Mouse (Mus musculus) heart, embryonic 10.5 days (tissue): Measurements from ENCODE around the gene Ago3. TPM values are rescaled to one million over a fixed set of nuclear protein-coding genes. Genes with fewer than 3 reads are reported as not detected.

Experiments
- DNase-seq: peaks from one replicate; pipeline ENCODE4 v3.0.0-alpha.2; 2017; ENCODE audit warnings: low spot score
- H3K27ac ChIP-seq: fragments of 300-500 bp; sonication (generic); 2 replicates; pipeline ENCODE4 v1.5.1; 2016; ENCODE audit warnings: mild to moderate bottlenecking
- H3K27me3 ChIP-seq: fragments of 300-500 bp; sonication (generic); 2 replicates; pipeline ENCODE4 v1.6.1; 2016; ENCODE audit warnings: mild to moderate bottlenecking; ENCODE audit not compliant: poor library complexity, insufficient read depth, severe bottlenecking
- H3K36me3 ChIP-seq: fragments of 300-500 bp; sonication (generic); 2 replicates; pipeline ENCODE4 v1.6.1; 2016; ENCODE audit warnings: mild to moderate bottlenecking, moderate library complexity
- H3K4me1 ChIP-seq: fragments of 300-500 bp; sonication (generic); 2 replicates; pipeline ENCODE4 v1.6.1; 2016; ENCODE audit warnings: mild to moderate bottlenecking
- H3K4me3 ChIP-seq: fragments of 300-500 bp; sonication (generic); 2 replicates; pipeline ENCODE4 v1.5.1; 2016; ENCODE audit warnings: mild to moderate bottlenecking, moderate library complexity
- H3K9me3 ChIP-seq: fragments of 300-500 bp; sonication (generic); 2 replicates; pipeline ENCODE4 v1.6.1; 2016; ENCODE audit warnings: mild to moderate bottlenecking, moderate library complexity
- whole genome bisulfite sequencing: fragments of 180-500 bp; shearing (Covaris S2); methylation state at CpG from one replicate; pipeline ENCODE4 v1.1.7; 2016; 5-methylcytosine and 5-hydroxymethylcytosine counted together
- polyA plus RNA-seq: library from polyadenylated mRNA; unstranded; fragments of >200 nt; fragmentation: Nextera tagmentation; extraction: Ambion mirVana; gene quantifications from 2 replicates; pipeline ENCODE4 v1.2.1, GENCODE M21; 2016

Ago3 gene
- polyA plus RNA-seq, 1 experiment from 2014 or later: 14.5 TPM

GRCm38 (mm10) chr4:126450268-126450667 lies 20.9 kb upstream of the Ago3 start:
- Histone ChIP-seq H3K27me3 (no peaks in the 10 kb centered on the region), H3K36me3 (peaks cover 74% of the 10 kb centered on the region), H3K9me3 (no peaks in the 10 kb centered on the region), H3K4me3 (no peak overlapping the region), H3K27ac (no peak overlapping the region), H3K4me1 (no peaks in the 10 kb centered on the region)
- 97% methylated on average over 1 of the region's 1 CpGs for WGBS
- DNase-seq: no peak

- WGBS: 87% methylated on average over 7 of the region's 7 CpGs
- no peak for DNase-seq
- no peak overlapping the region for H3K27ac ChIP-seq
- H3K27me3 ChIP-seq: no peaks in the 10 kb centered on the region
- H3K9me3 ChIP-seq: no peaks in the 10 kb centered on the region
- H3K4me1 ChIP-seq: peaks cover 3% of the 10 kb centered on the region; the same call in 1 of the 2 replicates
- peaks cover 56% of the 10 kb centered on the region for H3K36me3 ChIP-seq
- H3K4me3 ChIP-seq: no peak overlapping the region
Observed at GRCm38 (mm10) chr4:126447126-126447525, 17.8 kb upstream of the Ago3 start.

- DNase-seq: no peak
- no peak overlapping the region for H3K27ac ChIP-seq
- H3K4me1 ChIP-seq: peaks cover 3% of the 10 kb centered on the region; the same call in 1 of the 2 replicates
- peaks cover 68% of the 10 kb centered on the region for H3K36me3 ChIP-seq
- no peak overlapping the region for H3K4me3 ChIP-seq
- no peaks in the 10 kb centered on the region for H3K27me3 ChIP-seq
- 38% methylated on average over 3 of the region's 3 CpGs for WGBS
- H3K9me3 ChIP-seq: no peaks in the 10 kb centered on the region
Observed at GRCm38 (mm10) chr4:126444528-126444927, 15.2 kb upstream of the Ago3 start.

DNA sequence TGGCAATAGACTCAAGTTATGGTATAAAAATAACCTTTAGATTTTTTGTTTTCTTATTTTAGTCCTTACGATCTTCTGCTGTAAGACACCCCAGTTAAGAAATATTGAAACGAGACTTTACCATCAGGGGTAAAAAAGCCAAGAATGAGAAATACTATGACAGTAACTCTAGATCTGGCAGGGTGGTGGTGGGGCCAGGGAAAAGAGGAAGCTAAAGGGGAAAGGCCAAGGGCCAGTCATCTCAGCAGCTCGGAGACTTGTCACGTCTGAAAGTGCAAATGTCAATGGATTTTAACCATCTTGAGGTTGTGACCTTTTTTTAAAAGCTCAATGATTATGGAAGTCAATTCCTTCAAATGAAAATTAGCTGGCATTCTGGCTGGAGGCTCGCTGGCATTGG lies 8.9 kb upstream of the Ago3 start:
- WGBS: 78% methylated on average over 5 of the region's 5 CpGs
- H3K36me3 ChIP-seq: peaks cover 55% of the 10 kb centered on the region
- DNase-seq: no peak

GRCm38 (mm10) chr4:126436268-126436667 lies 6.9 kb upstream of the Ago3 start:
- Histone ChIP-seq H3K27me3 (no peaks in the 10 kb centered on the region), H3K36me3 (peaks cover 36% of the 10 kb centered on the region), H3K9me3 (no peaks in the 10 kb centered on the region), H3K4me1 (0 out of 2 replicates have a peak, but pooled peaks cover 3% of the 10 kb centered on the region), H3K27ac (no peak overlapping the region; the same call in 1 of the 2 replicates), H3K4me3 (no peak overlapping the region)
- DNase-seq: no peak
- WGBS: 25% methylated on average over 2 of the region's 2 CpGs

More for the DNA sequence above, 8.9 kb upstream of the Ago3 start:
- Histone ChIP-seq H3K4me1 (0 out of 2 replicates have a peak, but pooled peaks cover 3% of the 10 kb centered on the region), H3K27me3 (no peaks in the 10 kb centered on the region), H3K4me3 (no peak overlapping the region), H3K27ac (no peak overlapping the region), H3K9me3 (no peaks in the 10 kb centered on the region)

DNA sequence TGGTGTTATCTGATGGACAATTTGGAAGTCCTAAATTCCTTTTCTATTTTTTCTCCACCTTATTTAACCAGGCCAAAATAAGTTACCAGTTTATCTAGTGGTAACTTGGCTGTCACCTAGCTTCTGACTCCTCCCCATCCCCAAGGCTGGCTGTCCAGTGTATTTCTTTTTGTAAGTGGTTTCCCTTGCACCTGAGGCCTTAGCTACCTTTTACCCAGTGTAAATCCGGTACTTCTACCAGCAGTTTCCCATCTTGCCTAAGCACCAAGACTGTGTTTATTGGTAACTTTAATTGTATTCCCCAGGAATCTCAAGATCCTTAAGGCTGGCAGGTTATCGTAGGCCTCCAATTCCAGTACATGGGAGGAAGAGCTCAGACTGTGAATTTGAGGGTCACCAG lies 4.7 kb upstream of the Ago3 start:
- Histone ChIP-seq H3K9me3 (no peaks in the 10 kb centered on the region), H3K4me1 (0 out of 2 replicates have a peak, but pooled peaks cover 3% of the 10 kb centered on the region), H3K27me3 (no peaks in the 10 kb centered on the region), H3K27ac (no peak overlapping the region), H3K36me3 (peaks cover 14% of the 10 kb centered on the region), H3K4me3 (no peak overlapping the region)
- WGBS: 87% methylated on average over 2 of the region's 2 CpGs
- DNase-seq: no peak

DNA sequence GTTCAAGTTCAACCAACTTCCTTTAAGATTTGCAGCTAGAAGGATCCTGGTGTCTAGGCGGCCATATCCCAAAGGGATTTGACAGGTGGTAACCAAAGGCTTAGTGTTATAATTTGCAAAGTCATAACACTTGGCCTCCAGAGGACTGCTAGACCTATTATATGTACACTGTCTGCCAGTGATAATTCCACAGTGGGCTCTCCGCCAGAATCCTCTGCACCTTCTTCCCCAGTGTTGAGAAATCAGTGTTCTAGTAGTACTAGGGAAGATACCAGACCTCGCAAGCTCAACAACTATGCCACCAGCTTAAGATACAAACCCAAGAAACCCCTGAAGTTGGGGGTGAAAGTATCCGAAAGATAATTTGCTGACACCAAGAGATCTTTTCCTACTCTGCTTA lies 3.8 kb upstream of the Ago3 start:
- Histone ChIP-seq H3K27ac (no peak overlapping the region), H3K36me3 (0 out of 2 replicates have a peak, but pooled peaks cover 6% of the 10 kb centered on the region), H3K9me3 (no peaks in the 10 kb centered on the region), H3K4me1 (peaks cover 7% of the 10 kb centered on the region; the same call in 1 of the 2 replicates), H3K4me3 (no peak overlapping the region), H3K27me3 (no peaks in the 10 kb centered on the region)
- WGBS: 83% methylated on average over 4 of the region's 4 CpGs
- no peak for DNase-seq

DNA sequence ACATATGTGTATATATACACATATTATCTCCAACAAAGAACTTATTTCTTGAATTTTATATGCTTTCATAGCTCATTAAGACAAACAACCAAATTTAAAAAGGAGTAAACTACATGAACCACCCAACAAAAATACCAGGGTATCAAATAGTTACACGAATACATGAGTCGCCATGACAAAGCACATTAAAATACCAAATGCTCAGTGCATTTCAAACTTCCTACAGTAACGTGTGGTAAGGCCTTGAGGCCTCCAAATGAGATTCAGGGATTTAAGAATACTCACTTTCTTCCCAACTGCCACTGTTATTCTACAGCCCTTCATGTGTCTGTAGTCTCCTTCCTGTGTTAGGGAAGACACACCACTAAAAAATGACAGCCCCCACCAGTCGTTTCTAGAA lies 2.4 kb upstream of the Ago3 start:
- H3K4me1 ChIP-seq: peaks cover 7% of the 10 kb centered on the region; the same call in 1 of the 2 replicates
- H3K27ac ChIP-seq: no peak overlapping the region
- 83% methylated on average over 4 of the region's 4 CpGs for WGBS

GRCm38 (mm10) chr4:126428682-126429346 lies 542 bp downstream of the Ago3 start:
- H3K4me3 ChIP-seq: peak overlapping the region; percentile 85
- H3K4me1 ChIP-seq: peaks cover 4% of the 10 kb centered on the region; the same call in 1 of the 2 replicates
- 1% methylated on average over 24 of the region's 24 CpGs for WGBS
- 0 out of 2 replicates have a peak, but pooled peaks cover 5% of the 10 kb centered on the region for H3K36me3 ChIP-seq
- peak; percentile 78 for DNase-seq
- H3K27me3 ChIP-seq: no peaks in the 10 kb centered on the region
- H3K27ac ChIP-seq: peak overlapping the region; percentile 90
- no peaks in the 10 kb centered on the region for H3K9me3 ChIP-seq

More for the DNA sequence above, 2.4 kb upstream of the Ago3 start:
- DNase-seq: no peak
- H3K9me3 ChIP-seq: no peaks in the 10 kb centered on the region
- H3K36me3 ChIP-seq: no peaks in the 10 kb centered on the region
- no peaks in the 10 kb centered on the region for H3K27me3 ChIP-seq
- no peak overlapping the region for H3K4me3 ChIP-seq

DNA sequence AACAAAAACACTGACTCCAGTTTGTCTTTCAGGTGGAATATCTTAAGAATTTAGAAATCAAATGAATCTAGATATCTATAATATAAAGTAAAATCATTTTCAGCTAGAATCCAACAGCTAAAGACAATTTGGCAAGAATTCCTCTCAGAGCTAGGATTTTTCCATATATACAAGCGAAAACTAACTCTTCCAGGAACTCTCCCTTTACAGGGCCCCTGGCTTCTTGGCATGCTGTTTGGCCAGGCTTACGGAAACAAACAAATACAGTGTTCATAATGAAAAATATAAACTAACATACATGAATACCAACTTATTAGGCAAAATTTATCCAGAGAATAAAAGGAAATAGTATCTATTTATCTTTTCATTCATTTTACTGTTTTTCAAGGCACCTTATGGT lies 5.5 kb downstream of the Ago3 start:
- H3K4me1 ChIP-seq: peaks cover 3% of the 10 kb centered on the region; the same call in 1 of the 2 replicates
- H3K27me3 ChIP-seq: no peaks in the 10 kb centered on the region
- no peak for DNase-seq
- H3K27ac ChIP-seq: no peak overlapping the region
- 87% methylated on average over 2 of the region's 2 CpGs for WGBS
- H3K36me3 ChIP-seq: 0 out of 2 replicates have a peak, but pooled peaks cover 5% of the 10 kb centered on the region
- no peak overlapping the region for H3K4me3 ChIP-seq
- no peaks in the 10 kb centered on the region for H3K9me3 ChIP-seq

DNA sequence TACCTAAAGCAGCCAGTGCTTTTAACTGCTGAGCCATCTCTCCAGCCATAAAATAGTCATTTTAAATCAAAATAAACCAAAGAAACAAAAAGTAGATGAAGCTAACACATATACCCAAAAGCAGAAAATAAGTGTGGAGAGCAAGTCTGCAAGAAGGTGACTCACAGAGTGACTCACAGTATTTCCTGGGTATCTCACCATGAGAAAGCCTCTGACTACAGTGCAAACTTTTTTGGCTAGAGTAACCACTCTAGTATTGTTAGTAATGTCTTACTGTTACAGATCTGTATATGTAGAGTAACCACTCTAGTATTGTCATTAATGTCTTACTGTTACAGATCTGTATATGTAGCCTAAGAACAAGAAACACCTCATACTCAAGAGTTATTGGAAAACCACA lies 13.6 kb downstream of the Ago3 start:
- H3K9me3 ChIP-seq: no peaks in the 10 kb centered on the region
- no peaks in the 10 kb centered on the region for H3K27me3 ChIP-seq
- H3K4me1 ChIP-seq: no peaks in the 10 kb centered on the region
- peaks cover 4% of the 10 kb centered on the region; the same call in 1 of the 2 replicates for H3K36me3 ChIP-seq
- no peak for DNase-seq
- no peak overlapping the region for H3K27ac ChIP-seq
- no peak overlapping the region for H3K4me3 ChIP-seq

GRCm38 (mm10) chr4:126412526-126412925 lies 16.8 kb downstream of the Ago3 start:
- H3K27ac ChIP-seq: no peak overlapping the region
- H3K36me3 ChIP-seq: peaks cover 4% of the 10 kb centered on the region; the same call in 1 of the 2 replicates
- no peaks in the 10 kb centered on the region for H3K9me3 ChIP-seq
- H3K4me3 ChIP-seq: no peak overlapping the region
- no peaks in the 10 kb centered on the region for H3K27me3 ChIP-seq
- WGBS: 86% methylated on average over 3 of the region's 3 CpGs
- H3K4me1 ChIP-seq: no peaks in the 10 kb centered on the region
- no peak for DNase-seq

DNA sequence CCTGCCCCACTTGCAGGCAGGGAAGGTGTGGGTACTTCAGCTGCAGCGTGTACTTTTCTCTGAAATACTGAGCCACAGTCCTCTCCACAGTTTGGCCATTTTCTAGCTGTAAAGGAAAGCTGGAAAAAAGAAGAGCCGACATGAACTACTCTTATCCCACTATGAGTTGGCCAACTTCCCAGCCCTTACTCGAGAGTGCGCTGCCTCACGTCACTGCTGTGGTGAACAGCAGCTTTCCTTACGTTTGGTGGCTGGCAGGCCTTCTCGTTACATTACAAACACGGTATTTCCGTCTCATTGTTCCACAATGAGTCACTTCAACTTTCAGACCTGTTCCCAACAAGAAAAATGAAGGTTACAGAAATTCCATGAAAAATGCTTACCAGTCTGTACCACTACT lies 57.9 kb downstream of the Ago3 start:
- Histone ChIP-seq H3K36me3 (peaks cover 28% of the 10 kb centered on the region), H3K27ac (no peak overlapping the region), H3K4me3 (no peak overlapping the region), H3K9me3 (no peaks in the 10 kb centered on the region), H3K27me3 (no peaks in the 10 kb centered on the region), H3K4me1 (no peaks in the 10 kb centered on the region)
- no peak for DNase-seq
- 77% methylated on average over 9 of the region's 9 CpGs for WGBS
